Mouse (Mus musculus) 3134 (cell line): ENCODE measurements around the gene Prr5l.

Source experiments
- DNase-seq: peaks from one replicate; pipeline ENCODE4 v3.0.0-alpha.2; 2011; ENCODE audit warnings: low spot score; ENCODE audit not compliant: insufficient read length; ENCODE audit errors: extremely low read depth

Gene Prr5l

DNA sequence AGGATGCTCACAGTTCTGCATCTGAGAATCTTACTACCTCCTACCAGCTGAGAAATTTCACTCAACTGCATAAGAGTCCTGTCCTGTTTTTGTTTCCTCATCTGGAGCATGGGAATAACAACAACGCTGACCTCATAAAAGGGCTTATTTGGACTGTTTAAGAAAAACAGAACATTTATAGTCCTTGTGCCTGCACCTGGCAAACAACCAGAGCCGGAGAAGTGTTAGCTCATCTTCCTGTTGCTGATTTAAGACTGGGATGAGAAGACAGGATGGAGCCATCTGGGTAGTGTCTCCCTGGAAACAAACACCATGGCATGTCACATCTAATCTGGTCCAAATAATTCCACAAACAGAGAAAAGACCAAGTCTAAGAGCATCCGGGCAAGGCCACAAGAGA lies 149.3 kb downstream of the Prr5l start:
- DNase-seq = no peak

DNA sequence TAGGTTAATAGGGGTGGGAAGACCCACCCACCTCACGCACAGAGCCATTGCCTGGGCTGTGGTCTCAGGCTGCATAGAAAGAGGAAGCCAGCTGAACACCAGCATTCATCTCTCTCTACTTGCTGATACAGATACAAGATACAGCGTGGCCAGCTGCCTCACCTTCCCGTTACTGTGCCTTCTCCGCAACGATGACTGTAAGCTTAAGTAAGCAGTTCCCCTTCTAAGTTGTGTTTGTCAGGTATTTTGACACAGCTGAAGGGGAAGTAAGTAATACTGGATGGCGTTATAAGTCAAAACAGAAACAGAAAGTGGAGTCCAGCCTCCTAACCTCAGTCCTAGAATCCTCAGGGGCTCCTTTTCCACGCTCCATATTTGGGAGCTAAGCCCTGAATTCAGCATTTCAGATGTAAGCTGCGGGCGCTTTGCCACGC lies 150.0 kb downstream of the Prr5l start:
- DNase-seq = no peak

DNA sequence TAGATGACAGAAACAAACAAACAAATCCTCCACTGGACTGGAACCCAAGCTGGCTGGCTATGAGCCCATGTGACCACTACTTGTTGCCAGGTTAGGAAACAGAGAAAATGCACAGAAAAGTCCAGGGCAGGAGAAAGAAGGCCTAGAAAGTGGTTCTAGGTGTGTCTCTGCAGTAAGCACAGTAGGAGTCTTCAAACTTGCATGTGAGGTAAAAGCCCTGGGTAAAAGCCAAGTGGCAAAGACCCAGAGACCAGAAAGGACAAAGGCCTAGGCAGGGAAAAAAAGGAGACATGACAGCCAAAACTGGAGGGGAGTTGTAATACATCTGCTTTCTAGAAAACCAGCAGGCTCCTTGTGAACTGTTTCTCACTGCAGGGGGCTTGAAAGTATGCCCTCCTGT lies 151.9 kb downstream of the Prr5l start:
- DNase-seq = no peak

DNA sequence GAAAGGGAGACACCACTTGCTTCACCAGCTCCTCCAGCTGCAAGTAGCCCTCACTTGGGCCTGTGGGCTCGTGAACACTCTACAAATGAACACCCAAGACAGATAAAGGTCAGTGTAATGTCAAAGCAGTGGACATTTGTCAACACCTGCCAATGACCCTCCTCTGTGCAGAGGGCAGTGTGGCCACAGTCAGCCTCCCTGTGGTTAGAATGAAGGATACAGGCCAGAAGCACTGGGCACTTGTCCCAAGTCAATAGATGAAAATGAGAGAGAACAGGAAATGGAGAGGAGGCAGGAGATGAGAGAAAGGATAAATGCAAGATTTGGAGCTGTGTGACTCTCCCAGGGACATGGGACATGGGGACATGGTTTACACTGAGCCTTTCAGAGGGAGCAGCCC lies 153.4 kb downstream of the Prr5l start:
- DNase-seq = no peak

DNA sequence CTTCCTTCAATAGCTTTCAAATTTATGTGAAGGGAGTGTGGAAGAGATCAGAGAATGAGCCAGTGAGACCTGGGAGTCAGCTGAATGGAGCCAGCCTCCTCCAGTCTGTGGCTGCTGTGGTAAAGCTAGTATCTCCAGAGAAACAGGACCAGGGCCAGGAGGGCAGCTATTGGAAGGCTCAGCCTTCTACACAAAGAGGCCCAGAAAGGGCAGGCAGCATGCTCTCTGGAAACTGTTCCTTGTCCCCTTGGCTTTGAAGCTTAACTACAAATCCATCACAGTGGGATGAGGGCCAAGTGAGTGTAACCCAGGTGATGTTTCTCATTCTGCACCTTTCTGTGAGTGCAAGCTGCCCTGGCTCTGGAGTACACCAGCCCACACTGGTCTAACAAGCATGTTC lies 155.0 kb downstream of the Prr5l start:
- no peak for DNase-seq

DNA sequence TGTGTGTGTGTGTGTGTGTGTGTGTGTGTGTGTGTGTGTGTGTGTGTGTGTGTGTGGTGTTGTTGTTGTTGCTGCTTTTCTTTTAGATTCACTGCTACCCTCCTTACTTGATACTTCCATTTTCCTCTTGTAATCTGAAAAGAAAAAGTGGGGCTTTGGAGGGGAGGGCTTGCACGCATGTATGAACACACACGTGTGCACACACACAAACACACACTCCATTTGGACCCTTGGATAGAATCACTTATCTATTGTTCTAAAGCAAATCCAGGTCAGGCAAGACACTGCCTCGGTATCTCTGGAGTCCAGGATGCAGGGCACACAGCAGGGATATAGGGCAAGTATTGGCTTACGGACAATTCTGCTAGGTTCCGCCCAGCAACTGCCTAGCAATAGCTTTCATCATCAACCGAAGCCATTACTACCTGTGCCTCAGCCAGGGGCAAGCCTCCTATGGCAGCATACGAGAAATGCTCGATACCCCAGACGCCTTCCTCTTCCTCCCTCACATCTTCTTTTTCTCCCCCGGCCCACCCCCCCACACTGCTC lies 159.4 kb downstream of the Prr5l start:
- no peak for DNase-seq

DNA sequence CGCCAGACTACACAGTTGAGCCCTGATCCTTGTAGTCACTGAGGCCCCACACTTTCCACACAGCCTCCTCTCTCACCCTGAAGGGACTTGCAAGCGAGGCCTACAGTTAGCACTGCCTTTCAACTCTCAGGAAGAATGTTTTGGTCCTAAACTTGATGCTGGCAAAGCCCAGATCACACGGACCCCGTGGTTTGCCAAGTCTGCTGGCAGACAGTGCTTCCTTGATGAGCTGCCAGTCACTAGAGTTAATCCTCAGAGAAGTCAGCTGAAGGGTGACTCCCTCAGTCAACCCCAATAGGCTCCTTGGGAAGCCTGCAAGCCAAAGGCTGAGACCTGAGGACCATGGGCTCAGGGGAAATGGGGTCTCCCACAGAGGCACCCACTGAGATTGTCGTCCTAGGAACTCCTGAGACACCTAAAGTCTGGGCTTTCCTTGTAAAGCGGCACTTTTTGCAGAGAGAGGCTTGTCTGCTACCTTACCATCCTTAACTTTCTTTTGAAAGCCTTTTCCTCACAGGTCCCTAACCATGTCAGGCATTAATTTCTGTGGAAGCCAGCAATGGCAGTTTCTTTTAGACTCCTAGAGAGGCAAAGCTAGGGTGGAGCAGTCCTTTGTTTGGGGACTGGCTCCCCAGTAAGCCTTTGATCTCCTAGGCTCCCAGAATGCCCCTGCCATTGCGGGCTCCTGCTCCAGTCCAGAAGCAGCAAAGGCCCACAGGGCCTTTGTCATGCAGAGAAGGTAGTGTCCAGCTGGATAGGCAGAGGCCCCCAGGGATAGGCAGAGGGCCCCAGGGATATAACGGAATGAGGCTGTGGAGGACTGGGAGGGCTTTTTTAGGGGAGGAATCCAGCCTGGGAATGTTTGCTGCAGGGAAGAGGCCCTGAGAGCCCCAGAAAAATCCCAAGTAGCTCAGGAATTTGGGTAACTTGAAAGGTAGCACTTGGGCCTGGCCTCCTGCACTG lies 160.2 kb downstream of the Prr5l start:
- no peak for DNase-seq

DNA sequence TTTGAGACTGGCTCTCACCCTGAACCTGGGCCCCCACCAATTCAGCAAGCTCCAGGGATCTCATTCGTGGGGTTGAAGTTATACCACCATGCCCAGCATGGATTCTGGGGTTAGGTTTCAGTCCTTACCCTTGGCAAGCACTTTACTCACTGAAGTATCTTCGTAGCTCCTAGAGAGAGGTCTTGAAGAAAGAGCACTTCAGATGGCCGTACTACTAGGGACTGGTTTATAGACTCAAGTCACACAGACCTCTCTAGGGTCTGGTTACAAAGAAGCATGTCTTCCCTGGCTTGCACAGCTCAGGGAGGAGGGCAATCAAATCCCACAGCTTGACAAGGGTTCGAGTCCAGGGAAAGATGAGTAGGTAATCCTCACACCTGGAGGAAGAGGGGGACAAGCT lies 161.0 kb downstream of the Prr5l start:
- DNase-seq = no peak

DNA sequence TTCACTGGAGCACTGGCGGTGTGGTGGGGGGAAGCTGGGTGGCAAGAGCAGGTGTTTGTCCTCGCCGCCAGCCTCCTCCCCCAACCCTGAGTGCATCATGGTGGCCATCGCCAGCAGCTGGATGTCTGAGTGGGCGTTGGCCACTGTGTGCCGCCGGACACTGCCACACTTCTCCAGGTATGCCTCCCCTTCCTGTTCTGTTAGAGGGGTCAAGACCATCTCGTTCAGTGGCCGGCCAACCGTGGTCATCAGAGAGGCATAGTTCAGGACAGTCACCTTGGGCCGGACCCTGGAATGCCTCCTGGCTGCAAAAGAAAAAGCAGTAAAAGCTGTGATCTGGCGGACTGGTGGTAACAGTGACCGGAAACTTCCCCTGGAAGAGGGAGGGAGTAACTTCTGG lies 165.7 kb downstream of the Prr5l start:
- DNase-seq = no peak

DNA sequence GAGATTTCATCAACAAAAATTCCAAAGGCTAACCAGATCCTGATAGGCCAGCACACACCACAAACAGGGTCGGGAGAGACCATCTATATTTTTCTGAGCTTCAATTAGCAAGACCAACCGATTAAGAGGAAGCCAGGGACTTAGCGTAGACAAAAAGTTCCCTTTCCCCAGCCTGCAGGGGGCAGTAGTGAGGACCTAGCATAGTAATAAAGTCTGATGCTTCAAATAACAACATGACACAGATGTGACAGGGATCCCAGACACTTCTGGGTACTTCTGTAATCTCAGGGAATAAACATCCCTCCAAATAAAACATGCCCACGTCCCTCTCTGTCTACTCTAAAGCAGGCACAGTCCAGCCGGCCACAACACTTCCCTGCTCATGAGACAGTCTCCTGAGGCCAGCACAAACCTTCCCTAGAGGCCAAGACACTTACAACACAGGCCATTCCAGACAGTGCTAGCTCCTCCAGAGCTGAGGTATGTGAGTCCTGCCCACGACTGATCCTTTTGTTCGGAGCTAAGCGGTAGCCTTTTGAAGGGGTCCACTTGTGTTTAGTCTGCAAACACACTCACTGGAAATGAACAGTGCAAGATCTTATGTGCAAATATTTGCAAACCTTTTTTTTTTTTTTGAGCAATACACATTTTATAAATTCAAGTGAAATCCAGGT lies 167.0 kb downstream of the Prr5l start:
- no peak for DNase-seq

DNA sequence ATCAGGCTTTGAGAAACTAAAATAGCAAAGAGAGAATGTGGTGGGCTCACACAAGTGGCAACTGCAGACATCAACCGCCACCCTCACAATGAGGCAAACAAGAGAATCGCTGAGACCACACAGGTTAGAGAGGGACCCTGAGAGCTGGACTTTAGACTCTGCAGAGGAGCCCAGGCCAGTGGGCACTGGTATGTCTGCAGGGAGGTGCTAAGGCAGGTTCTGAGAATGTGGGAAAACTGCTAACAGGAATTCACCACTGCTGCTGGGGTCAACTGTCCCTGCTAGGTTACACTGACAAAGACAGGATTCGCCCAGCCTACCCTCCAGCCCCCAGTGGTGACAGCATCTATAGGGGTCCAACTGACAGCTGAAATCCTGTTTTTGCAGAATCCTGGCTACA lies 171.2 kb downstream of the Prr5l start:
- DNase-seq = no peak

DNA sequence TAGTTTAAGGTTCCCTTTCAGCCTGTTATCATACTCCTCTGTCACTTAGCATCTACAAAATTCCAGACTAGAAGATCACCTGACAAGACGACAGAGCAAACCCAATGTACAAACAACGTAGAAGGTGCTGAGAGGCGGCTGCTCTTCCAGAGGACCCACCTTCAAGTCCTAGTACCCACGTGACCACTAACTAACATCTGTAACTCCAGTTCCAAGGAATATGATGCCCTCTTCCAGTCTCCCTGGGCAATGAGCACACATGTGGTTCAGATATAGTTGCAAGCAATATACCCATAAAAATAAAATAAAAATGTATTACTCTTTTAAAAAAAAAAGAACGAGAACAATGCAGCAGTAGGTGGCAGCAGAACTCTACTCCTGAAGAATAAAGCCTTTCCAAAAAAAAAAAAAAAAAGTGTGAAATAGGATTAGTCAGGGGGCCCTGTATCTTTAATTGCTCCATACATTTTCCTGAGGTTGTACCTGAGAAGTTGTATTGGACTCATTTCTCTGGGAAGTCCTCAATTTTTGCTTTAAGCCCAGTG lies 176.8 kb downstream of the Prr5l start:
- no peak for DNase-seq

DNA sequence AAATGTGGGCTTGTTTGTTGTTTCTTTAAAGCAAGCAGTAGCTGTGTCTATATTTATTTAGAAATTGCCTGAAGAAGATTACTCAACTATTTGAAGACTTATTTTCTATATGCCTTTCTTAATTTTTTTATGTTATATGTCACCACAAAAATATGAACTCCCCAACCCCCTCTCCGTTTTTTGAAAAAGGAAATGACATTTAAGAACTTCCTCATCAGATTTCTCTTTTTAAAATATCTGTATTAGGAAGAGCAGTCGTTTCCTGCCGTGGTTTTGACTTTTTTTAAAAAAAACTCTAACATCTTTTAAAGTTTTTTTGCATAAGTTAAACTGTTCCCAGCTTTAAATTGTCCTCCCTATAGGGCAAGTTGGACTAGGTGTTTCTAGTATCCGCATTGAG lies 183.5 kb downstream of the Prr5l start:
- DNase-seq = no peak

DNA sequence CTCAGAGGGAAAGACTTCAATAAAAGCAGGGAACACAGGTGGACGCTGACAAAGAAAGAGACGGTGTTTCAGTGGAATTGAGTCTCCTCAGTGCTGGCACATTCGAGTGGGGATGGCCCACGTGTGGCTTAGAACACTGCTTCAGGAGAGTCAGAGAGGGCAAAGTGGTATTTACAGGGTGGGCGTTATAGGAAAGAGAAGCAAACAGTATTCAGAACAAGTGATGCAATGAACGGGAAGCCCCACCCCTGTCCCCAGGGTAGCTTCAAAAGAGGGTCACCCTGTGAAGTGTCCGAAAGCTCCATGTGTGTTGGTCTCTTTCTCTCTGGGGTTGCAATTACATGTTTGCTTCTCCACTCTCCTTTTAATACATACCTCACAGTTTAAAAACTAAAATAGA lies 187.2 kb downstream of the Prr5l start:
- no peak for DNase-seq

DNA sequence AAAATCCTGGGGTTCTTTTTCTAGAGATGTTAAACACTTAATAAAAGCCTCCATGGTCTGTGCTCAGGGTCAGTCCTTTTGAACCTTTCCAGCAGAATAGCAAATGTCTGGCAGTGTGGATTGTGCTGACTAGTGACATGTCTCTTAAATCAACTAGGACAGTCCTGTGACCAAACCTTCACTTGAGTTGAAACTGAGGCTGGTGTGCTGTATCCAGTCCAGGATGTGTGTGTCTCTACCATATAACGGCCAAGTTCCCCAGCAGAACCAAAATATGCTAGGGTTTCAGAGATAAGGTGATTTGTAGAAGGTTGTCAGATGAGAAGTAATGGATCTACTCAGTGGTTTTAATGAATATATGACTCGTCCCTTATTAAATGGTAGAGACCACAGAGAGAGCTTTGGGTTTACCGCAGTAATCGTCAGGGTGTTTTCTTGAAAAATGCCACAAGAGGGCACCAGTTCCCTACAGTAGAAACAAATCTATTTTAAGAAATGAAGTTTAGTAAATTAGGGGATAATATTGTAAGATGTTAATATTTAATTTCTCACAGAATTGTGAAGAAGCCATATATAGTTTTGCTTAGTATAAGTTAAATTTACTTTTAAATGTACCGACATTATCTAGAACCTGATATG lies 189.1 kb downstream of the Prr5l start:
- DNase-seq = no peak

DNA sequence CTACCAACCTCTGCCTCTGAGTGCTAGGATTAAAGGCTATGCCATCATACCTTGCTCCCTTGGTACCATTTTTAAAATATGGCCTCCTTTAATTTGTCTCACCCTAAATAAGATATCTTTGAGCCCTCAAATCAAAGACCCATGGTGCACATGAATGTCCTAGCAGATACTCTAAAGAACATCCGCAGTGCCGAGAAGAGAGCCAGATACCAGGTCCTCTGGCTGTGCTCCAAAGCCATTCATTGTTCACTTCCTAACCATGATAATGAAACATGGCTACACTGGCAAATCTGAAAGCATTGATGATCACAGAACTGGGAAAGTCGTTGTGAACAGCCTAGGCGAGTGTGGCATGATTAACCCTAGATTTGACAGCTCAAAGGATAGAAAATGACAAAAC lies 189.8 kb downstream of the Prr5l start:
- DNase-seq = no peak

DNA sequence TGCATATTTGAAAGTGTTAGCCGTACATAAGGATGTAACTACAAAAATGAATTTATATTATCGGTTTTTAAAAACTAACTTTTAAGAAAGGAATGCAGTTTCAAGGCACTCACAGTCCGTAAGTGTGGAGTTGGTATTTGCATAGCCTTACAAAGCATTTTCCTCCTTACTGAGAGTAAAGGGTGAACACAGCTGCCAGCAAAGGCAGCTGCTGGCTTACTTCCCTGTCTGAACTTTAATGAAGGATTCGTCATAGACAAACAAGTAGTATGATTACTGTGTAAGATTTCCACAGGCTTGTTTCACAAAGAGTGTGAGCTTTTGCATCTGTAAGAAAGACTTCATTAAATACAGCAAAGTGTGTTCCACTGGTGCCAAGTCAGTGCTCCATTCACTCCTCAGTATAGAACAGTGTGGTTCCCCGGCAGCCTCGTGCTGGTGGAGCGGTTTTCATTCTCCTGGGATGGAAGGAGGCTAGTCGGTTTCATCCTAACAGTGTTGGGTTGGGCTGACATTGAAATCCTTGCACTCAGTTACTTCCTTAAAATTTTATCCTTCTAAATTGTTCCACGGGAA lies 192.5 kb downstream of the Prr5l start:
- DNase-seq = no peak

DNA sequence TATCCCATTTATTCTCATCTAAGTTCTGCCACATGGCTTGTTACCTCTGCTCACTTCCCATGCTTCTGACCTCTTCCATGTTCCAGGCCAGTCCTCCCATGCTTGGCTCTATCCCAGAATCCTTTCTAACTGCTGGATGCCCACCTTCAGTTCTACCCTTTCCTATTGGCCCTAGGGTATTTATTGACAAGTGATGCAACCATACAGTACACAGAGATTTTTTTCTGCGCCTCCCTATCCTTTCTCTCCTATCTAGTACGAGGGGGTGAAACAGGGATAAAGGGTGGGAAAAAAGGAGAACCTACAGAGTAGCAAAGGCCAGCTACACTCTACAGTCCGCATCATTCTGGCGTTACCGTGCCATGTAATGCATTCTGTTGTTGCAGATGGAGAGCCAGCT lies 194.8 kb downstream of the Prr5l start:
- no peak for DNase-seq

DNA sequence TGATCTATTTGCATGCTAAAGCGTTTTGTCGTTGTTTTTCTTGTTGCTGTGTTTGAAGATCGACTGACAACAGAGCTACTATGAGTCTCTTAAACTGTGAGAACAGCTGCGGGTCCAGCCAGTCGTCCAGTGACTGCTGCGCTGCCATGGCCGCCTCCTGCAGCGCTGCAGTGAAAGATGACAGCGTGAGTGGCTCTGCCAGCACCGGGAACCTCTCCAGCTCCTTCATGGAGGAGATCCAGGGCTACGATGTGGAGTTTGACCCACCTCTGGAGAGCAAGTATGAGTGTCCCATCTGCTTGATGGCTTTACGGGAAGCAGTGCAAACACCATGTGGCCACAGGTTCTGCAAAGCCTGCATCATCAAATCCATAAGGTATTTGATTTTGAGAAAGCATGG lies 198.4 kb downstream of the Prr5l start:
- DNase-seq = no peak

DNA sequence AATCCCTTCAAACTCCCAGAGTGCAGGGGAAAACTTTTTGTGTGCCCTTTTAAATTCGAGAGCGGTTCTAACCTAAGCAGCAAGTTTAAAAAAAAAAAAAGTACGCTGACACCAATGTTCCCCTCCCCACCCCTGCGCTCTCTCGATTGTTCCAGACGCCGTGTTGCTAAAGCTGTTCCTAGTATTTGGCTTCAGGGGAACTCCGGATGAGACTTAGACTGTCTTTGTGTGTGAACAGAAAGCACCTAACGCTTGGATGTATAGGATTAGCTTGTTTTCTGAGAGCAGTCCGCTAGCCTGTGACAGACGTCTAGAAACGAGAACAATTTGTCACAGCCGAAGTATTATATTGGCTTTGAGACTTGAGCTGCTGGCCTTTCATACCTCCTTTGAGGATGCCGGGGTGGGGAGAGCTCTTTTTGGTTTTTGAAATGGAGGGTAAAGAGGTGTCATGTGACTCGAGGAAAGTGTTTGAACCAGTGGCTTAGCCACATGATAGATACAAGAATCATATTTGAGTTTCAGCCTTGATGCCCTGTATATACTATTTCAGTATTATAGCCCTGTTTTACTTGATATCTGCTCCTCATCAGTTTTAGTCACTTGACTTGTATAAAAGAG lies 203.6 kb downstream of the Prr5l start:
- DNase-seq = no peak
